Mouse (Mus musculus): ENCODE measurements around the gene Dnah8. TPM values are rescaled to one million over a fixed set of nuclear protein-coding genes. Genes with fewer than 3 reads are reported as not detected.
A peak's percentile ranks its signal among the peaks of the same experiment; 100 is the strongest.

The Dnah8 gene
- total RNA-seq, 4 experiments from 2014 or later = 0.37 to 0.81 (median 0.68) TPM

DNA sequence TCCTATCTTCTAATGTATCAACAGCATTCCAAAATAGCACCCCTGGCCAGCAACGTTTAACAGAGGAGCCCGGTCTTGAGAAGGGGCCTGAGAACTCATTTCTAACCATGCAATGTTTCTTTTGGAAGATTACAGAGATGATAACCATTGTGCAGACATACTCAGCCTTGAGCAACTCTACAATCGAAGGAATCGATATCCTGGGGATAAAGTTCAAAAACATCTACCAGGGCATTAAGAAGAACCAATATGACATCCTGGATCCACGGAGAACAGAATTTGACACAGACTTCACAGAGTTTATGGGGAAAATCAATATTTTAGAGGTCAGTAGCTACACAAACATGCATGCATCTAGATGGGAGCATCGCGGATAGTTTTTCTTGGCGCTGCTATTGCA, 39.0 kb downstream of the Dnah8 start:
- no peak for DNase-seq

DNA sequence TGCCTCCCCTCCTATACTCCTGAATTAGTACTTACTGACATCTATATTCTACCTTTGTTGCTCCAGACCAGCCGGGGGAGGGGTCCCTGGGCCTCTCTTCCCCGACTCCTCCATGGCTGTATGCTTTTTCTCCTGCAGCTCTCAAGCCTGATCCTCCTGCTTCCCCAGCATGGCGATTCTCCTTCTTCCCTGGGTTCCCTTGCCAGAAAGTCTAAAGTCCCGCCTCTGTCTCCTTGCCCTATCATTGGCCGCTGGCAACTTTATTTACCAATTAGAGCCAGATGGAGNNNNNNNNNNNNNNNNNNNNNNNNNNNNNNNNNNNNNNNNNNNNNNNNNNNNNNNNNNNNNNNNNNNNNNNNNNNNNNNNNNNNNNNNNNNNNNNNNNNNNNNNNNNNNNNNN, 40.7 kb downstream of the Dnah8 start:
- no peak for DNase-seq

DNA sequence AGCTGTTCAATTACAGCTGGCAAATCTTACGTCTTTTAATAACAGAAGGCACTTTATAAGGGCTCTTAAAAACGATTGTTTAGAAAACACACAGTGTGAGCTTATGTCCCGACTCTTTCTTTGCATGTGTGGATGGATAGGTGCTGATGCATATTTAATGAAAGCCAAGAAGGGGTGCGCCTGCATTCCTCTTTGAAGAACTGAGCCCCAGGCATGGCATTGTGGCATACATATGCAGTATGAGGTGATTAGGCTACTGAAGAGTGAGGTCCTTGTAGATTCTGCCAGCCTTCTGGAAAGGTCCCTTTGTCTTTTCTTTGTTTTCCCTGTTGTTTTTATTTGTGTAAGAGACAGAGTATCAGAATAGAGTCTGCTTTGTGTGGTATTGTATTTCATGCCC, 48.4 kb downstream of the Dnah8 start:
- no peak for DNase-seq

DNA sequence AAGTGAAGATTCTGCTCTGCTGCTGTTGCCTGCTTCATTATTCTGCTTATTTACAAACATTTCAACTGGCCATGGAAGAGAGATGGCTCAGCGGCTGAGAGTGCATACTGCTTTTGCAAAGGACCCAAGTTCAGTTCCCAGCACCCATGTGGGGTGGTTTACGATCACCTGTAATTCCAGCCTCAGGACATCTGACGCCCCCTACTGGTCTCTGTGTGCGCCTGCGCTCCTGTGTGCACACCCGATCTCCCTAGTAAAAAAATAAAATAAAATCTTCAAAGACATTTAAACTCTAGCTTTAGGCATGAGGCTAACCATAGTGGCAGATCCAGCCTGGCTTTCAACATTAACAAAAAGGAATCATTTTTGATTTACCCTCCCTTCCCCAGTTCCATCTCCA, 48.9 kb downstream of the Dnah8 start:
- DNase-seq = no peak

GRCm38 (mm10) chr17:30675021-30675740, 51.0 kb downstream of the Dnah8 start:
- no peak for DNase-seq

DNA sequence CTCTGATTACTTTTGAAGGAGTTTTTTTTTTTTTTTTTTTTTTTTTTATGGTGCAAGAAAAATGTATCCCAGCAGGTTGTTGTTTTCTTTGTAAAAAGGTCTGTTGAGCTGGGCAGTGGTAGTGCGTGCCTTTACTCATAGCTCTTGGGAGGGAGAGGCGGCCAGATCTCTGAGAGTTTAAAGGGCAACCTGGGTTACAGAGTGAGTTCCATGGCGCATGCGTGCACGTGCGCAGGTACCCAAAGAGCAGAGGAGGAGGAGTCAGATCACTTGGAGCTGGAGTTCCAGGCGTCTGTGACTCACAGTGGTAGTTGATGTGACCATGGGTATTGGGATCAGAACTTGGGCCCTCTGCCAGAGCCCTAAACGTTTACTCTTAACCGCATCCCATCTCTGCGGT, 54.4 kb downstream of the Dnah8 start:
- no peak for DNase-seq

DNA sequence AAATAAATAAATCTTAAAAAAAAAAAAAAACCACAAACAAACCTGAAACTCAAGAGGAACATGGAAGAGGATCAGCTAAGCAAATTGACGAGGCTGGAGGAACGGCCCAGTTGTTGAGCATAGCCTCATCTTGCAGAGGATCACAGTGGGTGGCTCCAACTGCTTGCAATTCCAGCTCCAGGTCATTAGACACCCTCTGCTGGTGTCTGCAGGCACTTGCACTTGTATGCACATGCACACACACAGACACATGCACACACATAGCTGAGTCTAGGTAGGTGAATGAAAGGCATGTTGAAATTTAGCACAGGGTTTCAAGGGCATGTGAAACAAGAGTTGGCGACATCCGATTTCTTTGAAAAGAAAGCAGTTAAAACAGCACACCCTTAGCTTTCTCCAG, 55.5 kb downstream of the Dnah8 start:
- DNase-seq = no peak

DNA sequence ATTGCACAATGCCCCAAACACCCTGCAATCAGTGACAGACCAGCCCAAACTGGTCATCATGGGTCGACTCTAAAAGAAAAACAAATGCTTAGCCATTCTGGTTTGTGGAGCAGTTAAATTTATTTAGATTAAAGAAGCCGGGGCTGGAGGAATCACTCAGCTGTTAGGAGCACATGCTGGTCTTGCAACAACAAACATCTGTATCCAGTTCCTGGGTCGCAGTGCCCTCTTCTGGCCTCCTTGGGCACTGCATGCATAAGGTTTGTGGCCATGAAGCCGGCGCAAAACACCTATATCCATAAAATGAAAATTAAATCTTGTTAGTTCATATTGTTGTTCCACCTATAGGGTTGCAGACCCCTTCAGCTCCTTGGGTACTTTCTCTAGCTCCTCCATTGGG, 57.5 kb downstream of the Dnah8 start:
- peak; percentile 18 for DNase-seq

DNA sequence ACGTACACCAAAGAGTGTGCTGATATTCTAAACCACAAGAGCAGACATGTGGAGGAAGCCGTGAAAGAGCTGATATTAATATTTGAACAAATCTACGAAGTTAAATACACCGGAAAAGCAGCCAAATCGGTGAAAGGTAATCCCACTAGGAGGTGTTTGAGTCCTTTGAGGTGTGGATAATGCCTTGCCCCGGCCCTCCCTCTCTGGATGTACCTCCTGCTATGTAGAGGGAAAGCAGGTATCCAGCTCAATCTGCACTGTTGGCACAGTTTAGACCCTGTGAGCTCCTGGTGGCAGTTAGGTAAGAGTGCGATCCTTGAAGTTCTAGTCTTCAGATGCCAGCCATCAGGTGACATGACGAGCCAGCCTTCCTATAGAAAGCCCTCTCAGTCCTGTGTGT, 66.0 kb downstream of the Dnah8 start:
- no peak for DNase-seq

DNA sequence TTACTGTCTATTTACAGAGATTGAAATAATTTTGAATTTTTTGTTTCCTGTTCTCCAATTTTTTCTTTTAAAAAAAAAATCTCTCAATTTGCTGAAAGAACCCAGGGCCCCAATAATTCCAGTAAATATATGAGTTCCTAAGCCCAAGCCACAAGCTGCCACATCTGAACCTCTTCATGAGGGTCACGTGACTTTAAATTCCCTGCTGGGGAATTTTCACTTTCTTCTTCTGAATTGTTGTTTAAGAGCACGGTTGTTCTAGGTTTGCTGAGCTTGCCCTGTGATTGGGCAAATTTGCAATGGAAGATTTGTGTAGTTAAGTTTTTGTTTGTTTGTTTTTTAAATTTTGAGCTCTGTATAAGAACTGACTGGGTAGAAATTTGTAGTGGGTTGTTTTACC, 67.3 kb downstream of the Dnah8 start:
- no peak for DNase-seq

DNA sequence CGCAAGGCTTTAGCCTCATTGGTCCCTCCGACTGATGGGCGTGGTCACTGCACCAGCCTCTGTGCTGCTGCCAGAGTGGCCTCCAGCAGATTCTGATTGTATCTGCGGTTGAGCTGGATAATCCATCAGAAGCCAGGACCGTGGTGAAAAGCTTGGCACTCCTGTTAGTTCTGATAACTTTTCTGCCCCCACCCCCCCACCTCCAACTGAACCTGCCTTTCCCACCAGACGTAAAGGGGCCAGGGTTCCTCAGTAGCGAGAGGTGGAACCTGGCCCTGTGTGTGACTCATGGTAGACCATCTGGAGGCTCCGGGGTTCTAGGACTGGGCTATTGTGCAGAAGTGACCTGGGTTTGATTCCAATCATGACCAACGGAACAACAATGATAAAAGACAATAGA, 70.1 kb downstream of the Dnah8 start:
- no peak for DNase-seq

GRCm38 (mm10) chr17:30714732-30715131, 90.6 kb downstream of the Dnah8 start:
- DNase-seq = no peak

- no peak for DNase-seq
Observed at GRCm38 (mm10) chr17:30718197-30718596, 94.0 kb downstream of the Dnah8 start.

DNA sequence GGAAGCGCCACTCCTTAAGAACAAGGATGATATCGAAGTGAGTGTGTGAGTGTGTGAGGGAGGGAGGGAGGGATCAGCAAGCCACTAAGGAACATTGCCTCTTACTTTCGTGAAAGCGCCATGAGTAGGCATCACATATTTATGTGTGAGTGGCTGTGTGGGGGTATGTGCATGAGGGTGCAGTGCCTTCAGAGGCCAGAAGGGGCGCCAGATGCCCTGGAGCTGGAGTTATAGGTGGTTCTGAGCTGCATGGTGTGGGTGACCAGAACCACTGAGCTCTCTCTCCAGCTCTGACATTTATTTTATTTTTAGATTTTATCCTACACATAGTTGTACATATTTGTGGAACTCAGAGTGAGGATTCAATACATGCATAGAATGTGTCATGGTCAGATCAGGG, 94.9 kb downstream of the Dnah8 start:
- no peak for DNase-seq

- no peak for DNase-seq
Observed at GRCm38 (mm10) chr17:30727788-30728187, 103.6 kb downstream of the Dnah8 start.

- DNase-seq = no peak
Observed at GRCm38 (mm10) chr17:30732736-30733135, 108.6 kb downstream of the Dnah8 start.

GRCm38 (mm10) chr17:30734770-30735169, 110.6 kb downstream of the Dnah8 start:
- DNase-seq = no peak

- no peak for DNase-seq
Observed at GRCm38 (mm10) chr17:30735454-30735853, 111.3 kb downstream of the Dnah8 start.

DNA sequence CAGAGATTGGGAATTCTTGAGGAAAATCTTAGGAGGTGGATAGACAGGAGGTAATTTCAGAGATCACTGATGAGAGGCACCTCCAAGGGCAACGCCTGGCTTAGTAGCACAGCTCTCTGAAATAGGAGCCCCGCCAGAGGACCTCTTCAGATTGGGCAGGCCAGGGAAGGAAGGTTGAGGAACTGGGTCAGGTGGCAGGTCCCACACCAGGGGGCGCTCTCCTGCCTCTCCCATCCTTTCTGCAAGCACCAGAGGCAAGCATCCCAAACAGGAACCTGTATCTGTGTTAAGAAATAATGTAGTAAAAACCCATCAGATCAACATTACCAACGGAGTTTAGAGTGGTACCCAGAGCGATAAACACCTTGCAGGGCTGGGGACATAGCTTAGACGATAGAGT, 113.6 kb downstream of the Dnah8 start:
- peak; percentile 20 for DNase-seq

DNA sequence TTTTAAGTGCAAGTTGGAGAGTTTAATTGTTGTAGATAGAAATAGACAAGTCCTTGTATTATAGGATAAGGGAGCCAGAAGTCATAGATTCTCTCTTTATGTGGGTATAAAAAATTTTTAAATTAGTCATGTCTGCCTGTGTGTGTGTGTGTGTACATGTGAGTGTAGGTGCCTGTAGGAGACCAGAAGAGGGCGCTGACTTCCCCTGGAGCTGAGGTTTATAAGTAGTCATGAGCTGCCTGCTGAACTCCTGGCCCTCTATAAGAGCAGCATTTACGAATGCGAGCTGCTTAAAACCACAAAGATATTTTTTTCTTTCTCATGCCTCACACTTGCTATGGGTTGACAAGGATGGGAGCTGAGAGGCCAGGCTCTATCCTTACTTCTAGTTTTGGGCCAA, 115.6 kb downstream of the Dnah8 start:
- no peak for DNase-seq

GRCm38 (mm10) chr17:30743947-30744346, 119.8 kb downstream of the Dnah8 start:
- DNase-seq = no peak

GRCm38 (mm10) chr17:30746056-30747024, 122.2 kb downstream of the Dnah8 start:
- no peak for DNase-seq

DNA sequence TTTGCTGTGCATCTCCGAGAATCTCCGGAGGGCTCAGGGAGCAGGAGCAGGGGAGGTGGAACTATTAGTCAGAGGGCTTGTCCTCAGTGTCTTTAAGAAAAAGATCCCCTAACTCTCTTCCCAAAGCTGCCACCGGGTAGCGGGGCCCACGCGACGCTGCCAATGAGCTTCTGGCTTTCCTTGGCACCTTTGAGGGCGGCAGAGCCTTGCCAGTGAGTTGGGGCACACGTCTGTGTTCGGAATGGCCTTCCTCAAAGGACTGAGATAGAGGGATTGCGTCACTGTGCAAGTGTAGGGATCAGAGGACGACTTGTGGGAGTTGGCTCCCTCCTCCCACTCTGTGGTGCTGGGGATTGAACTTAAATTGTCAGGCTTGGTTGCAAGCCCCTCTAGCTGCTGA, 125.2 kb downstream of the Dnah8 start:
- no peak for DNase-seq

DNA sequence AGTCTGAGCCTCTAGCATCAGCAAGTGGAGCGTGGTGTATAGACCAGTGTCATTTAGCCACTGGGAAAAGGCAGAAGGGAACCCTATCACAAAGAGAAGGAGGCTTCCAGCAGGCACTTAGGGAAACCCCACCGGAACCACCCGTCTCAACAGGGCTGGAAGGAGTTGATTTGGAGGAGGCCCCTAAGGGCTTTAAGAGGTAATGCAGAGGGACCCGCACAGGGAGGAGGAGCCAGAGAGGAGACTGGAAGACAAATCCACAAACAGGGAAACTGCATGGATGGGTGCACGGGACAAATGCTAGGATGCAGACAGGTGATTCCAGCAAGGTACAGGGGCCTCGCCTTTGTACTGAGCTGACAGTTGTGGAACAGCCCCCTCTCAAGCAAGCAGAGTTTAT, 126.1 kb downstream of the Dnah8 start:
- DNase-seq = no peak
